Mouse (Mus musculus): Measurements from ENCODE around the gene Slx4ip.

DNA sequence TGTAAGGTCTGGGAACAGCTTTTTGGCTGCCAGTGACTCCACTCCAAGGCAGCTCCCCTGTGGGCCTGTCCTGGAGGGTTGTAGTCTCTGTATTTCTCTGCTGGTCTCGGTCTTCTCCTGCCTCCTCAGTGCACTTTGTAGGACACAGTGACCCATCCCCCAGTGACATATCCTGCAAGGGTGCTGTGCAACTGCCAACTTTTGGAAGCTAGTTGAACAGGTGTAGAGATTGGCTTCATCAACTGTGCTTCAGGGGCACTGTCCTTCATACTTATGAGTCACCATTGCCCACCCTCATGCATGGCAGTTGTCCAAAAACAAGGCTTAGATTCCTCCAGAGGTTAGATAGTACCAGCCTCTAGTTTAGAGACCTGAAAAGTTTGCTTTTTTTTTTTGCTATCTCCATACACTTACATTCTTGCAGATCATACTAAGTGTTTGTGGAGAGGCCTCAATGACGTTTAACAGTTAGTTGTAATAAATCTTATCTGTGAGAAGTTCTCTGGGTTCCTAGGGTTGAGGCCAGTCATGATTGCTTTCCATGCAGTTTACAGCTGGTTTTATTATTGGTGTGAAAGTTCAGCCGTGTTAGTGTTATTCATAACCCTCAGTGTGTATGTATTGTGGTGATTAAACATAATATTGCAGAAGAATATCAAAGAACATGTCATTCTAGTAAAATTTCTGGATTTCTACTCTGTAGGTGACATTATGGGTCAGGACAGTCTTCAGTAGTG is 29.4 kb downstream of the Slx4ip start:
- TF ChIP-seq CTCF (IDR thresholded peaks at IDR 0.05; ENCODE audit: control insufficient read depth, insufficient read depth, insufficient replicate concordance, low read depth, low read length) (no peak), POLR2A (IDR thresholded peaks at IDR 0.05; ENCODE audit: control insufficient read depth, low read depth, low read length) (no peak)

Measured in testis, adult 2 months (tissue).